Mouse (Mus musculus): ENCODE data around the gene Fau. TPM values are rescaled to one million over a fixed set of nuclear protein-coding genes. Genes with fewer than 3 reads are reported as not detected.

Fau gene
- total and polyA plus RNA-seq, 2 experiments from 2014 or later, result 494 to 625 TPM

DNA sequence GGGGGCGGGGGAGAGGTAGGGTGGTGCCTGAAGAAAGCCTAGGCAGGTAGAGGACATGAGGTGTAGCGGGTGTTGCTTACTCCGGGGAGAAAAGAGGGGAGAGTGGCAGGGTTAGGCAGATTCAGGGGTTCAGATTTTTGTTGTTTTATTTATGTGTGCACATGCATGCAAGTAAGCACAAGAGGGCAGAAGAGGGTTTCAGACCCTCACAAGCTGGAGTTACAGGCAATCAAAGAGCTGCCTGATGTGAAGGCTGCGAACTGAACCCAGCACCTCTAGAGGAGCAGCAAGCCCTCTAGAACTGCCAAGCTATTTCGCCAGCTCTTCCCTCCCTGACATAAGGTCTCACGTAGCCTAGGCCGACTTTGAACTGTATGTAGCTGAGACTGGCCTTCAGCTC lies 41.1 kb upstream of the Fau start:
- peak; percentile 55 for TF ChIP-seq CTCF (IDR thresholded peaks at IDR 0.05)
- no peak overlapping the region for H3K4me3 ChIP-seq (ENCODE audit: low read depth, low read length)
- 51% methylated on average over 7 of the region's 7 CpGs for WGBS
- DNase-seq (ENCODE audit: low spot score) (peak; percentile 49), ATAC-seq (ENCODE audit: low FRiP score) (no peak)
- peak overlapping the region; percentile 88; the same call in 1 of the 2 replicates for H3K4me2 ChIP-seq (ENCODE audit: low read depth, low read length, poor library complexity, severe bottlenecking)
- no peak overlapping the region for H3K9ac ChIP-seq (replicated peaks; ENCODE audit: low read length, poor library complexity, severe bottlenecking)
- peaks cover 5% of the 10 kb centered on the region; the same call in 1 of the 2 replicates for H3K27me3 ChIP-seq (ENCODE audit: insufficient read depth, low read length)
- H3K27ac ChIP-seq (ENCODE audit: low read depth, low read length), result no peak overlapping the region
- no peaks in the 10 kb centered on the region for H3K36me3 ChIP-seq (ENCODE audit: insufficient read depth, low read length)
- H3K9me3 ChIP-seq (ENCODE audit: low read length), result no peaks in the 10 kb centered on the region
- 0 out of 2 replicates have a peak, but pooled peaks cover 7% of the 10 kb centered on the region for H3K4me1 ChIP-seq (ENCODE audit: insufficient read depth, low read length)

DNA sequence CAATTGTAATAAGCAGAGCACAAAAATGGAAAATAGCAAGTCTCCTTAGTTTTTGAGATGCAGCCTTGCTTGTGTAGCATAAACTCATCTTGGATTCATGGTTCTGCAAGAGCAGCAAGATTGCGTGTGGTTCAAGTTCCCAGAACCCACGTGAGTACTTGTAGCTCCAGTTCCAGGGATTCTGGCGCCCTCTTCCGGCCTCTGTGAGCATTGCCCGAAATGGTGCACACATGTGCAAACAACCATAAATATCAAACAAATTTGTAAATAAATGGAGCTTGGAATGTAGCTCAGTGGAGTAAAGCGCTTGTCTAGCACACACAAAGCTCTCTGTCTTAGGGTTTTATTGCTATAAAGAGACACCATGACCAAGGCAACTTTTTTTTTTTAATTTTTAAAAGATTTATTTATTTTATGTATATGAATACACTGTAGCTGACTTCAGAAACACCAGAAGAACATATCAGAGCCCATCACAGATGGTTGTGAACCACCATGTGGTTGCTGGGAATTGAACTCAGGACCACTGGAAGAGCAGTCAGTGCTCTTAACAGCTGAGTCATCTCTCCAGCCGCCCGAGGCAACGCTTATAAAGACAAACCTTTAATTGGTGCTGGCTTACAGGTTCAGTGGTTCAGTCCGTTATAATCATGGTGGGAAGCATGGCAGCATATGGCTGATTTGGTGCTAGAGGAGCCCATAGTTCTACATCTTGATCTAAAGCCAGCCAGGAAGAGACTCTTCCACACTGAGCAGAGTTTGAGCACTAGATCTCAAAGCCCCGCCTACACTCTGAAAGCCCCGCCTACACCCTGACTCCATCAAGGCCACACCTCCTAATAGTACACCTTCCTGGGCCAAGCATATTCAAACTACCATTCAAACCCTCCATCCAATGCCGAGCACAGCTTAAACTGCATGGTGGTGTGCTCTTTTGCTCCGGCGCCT lies 39.2 kb upstream of the Fau start:
- H3K27ac ChIP-seq (ENCODE audit: low read depth, low read length), result no peak overlapping the region
- WGBS, result 34% methylated on average over 15 of the region's 15 CpGs
- peak; percentile 91 for TF ChIP-seq CTCF (IDR thresholded peaks at IDR 0.05)
- no peaks in the 10 kb centered on the region for H3K9me3 ChIP-seq (ENCODE audit: low read length)
- H3K9ac ChIP-seq (replicated peaks; ENCODE audit: low read length, poor library complexity, severe bottlenecking), result no peak overlapping the region
- DNase-seq (ENCODE audit: low spot score), result peak; percentile 90
- ATAC-seq (ENCODE audit: low FRiP score), result no peak
- peaks cover 5% of the 10 kb centered on the region; the same call in 1 of the 2 replicates for H3K27me3 ChIP-seq (ENCODE audit: insufficient read depth, low read length)
- no peak overlapping the region for H3K4me3 ChIP-seq (ENCODE audit: low read depth, low read length)
- H3K4me1 ChIP-seq (ENCODE audit: insufficient read depth, low read length), result 0 out of 2 replicates have a peak, but pooled peaks cover 7% of the 10 kb centered on the region
- H3K4me2 ChIP-seq (ENCODE audit: low read depth, low read length, poor library complexity, severe bottlenecking), result no peak overlapping the region
- H3K36me3 ChIP-seq (ENCODE audit: insufficient read depth, low read length), result no peaks in the 10 kb centered on the region

DNA sequence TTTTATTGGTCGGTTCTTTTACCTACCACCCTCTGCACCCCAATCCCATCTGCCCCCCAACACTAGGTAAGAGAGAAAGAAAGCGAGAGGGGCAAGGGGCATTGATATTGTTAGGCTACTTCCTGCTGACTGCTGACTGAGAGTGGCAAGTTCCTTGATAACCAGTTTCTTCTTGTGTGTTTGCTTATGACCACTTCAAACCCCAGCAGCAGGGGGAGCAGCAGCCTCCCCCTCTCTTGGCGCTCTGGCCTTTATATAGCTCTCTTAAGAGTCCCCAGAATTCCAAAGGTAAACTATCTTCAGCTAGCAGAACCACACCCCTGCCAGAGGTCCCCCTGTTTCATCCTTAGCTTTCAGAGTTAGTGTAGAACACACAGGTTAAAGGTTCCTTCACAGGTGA lies 37.4 kb upstream of the Fau start:
- H3K36me3 ChIP-seq (ENCODE audit: insufficient read depth, low read length), result no peaks in the 10 kb centered on the region
- ATAC-seq (ENCODE audit: low FRiP score), result no peak
- no peak overlapping the region for H3K27ac ChIP-seq (ENCODE audit: low read depth, low read length)
- H3K9ac ChIP-seq (replicated peaks; ENCODE audit: low read length, poor library complexity, severe bottlenecking), result no peak overlapping the region
- H3K4me2 ChIP-seq (ENCODE audit: low read depth, low read length, poor library complexity, severe bottlenecking), result no peak overlapping the region
- H3K4me1 ChIP-seq (ENCODE audit: insufficient read depth, low read length), result 0 out of 2 replicates have a peak, but pooled peaks cover 7% of the 10 kb centered on the region
- H3K4me3 ChIP-seq (ENCODE audit: low read depth, low read length), result no peak overlapping the region
- WGBS, result 59% methylated on average over 3 of the region's 3 CpGs
- H3K27me3 ChIP-seq (ENCODE audit: insufficient read depth, low read length), result peaks cover 5% of the 10 kb centered on the region; the same call in 1 of the 2 replicates
- no peak for TF ChIP-seq CTCF (IDR thresholded peaks at IDR 0.05)
- H3K9me3 ChIP-seq (ENCODE audit: low read length), result no peaks in the 10 kb centered on the region
- no peak for DNase-seq (ENCODE audit: low spot score)

DNA sequence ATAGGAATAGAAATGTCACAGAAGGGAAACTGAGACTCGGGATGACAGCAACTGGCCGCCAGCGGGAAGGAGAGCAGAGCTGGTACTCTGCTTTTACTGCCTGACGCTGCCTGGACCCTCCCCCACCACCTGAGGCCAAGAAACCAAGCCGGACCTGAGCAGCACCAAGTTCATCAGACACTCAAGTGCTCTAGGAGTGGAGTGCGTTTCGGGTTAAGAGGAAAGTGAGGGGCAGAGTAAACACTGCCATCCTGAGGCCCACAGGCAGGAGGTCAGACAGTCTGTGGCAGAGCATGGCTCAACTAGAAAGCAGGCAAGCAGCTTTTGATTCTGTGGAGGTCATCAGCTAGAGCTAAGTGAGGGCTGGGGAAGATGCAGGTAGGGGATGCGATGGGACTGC lies 34.6 kb upstream of the Fau start:
- no peaks in the 10 kb centered on the region for H3K36me3 ChIP-seq (ENCODE audit: insufficient read depth, low read length)
- no peak for ATAC-seq (ENCODE audit: low FRiP score)
- H3K4me2 ChIP-seq (ENCODE audit: low read depth, low read length, poor library complexity, severe bottlenecking), result no peak overlapping the region

DNA sequence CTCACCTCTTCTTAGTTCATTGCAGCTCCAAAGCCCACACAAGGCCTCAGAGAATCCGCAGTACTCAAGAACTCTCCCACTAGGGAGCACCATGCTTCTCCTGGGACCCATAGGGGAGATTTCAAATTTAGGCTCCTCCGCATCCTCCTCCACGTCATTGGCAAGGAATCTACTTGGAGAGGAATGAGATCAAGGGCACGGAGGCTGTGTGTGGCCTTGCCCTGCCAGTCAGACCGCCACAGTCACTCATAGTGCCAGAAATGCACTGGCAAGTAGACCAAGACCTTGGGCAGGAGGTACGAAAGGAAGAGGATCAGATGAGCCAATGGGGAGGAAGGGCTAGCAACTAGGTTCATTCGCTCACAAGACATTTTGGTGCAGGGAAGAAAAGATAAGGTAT lies 33.7 kb upstream of the Fau start:
- Histone ChIP-seq H3K4me3 (ENCODE audit: low read depth, low read length) (no peak overlapping the region), H3K9me3 (ENCODE audit: low read length) (no peaks in the 10 kb centered on the region), H3K4me1 (ENCODE audit: insufficient read depth, low read length) (no peaks in the 10 kb centered on the region), H3K36me3 (ENCODE audit: insufficient read depth, low read length) (no peaks in the 10 kb centered on the region), H3K4me2 (ENCODE audit: low read depth, low read length, poor library complexity, severe bottlenecking) (no peak overlapping the region), H3K27ac (ENCODE audit: low read depth, low read length) (no peak overlapping the region), H3K9ac (replicated peaks; ENCODE audit: low read length, poor library complexity, severe bottlenecking) (no peak overlapping the region), H3K27me3 (ENCODE audit: insufficient read depth, low read length) (no peaks in the 10 kb centered on the region)
- 82% methylated on average over 7 of the region's 7 CpGs for WGBS
- DNase-seq (ENCODE audit: low spot score), result no peak
- no peak for ATAC-seq (ENCODE audit: low FRiP score)
- TF ChIP-seq CTCF (IDR thresholded peaks at IDR 0.05), result no peak

More for the DNA sequence above, 34.6 kb upstream of the Fau start:
- 72% methylated on average over 8 of the region's 8 CpGs for WGBS
- no peak overlapping the region for H3K27ac ChIP-seq (ENCODE audit: low read depth, low read length)
- no peak overlapping the region for H3K4me3 ChIP-seq (ENCODE audit: low read depth, low read length)
- DNase-seq (ENCODE audit: low spot score), result no peak
- no peaks in the 10 kb centered on the region for H3K9me3 ChIP-seq (ENCODE audit: low read length)
- H3K27me3 ChIP-seq (ENCODE audit: insufficient read depth, low read length), result no peaks in the 10 kb centered on the region
- no peaks in the 10 kb centered on the region for H3K4me1 ChIP-seq (ENCODE audit: insufficient read depth, low read length)
- no peak overlapping the region for H3K9ac ChIP-seq (replicated peaks; ENCODE audit: low read length, poor library complexity, severe bottlenecking)
- TF ChIP-seq CTCF (IDR thresholded peaks at IDR 0.05), result no peak

DNA sequence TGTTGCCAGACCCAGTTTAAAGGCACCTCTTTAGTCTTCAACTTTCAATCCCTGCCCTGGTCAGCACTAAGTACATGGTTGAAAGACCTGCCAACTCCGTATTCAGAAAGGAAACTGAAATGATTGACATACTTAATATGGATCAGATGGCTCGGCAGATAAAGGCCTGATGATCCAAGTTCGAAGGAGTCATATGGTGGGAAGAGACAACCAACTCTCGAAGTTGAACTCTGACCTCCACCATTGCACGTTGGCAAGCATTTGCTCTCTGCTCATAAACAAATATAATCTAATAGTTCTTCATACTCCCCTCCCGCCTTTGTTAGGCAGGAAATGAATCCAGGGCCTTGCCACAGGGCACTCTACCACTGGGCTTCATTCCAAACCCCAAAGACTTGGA lies 28.7 kb upstream of the Fau start:
- no peak overlapping the region for H3K27ac ChIP-seq (ENCODE audit: low read depth, low read length)
- H3K4me3 ChIP-seq (ENCODE audit: low read depth, low read length), result no peak overlapping the region
- no peak for ATAC-seq (ENCODE audit: low FRiP score)
- no peaks in the 10 kb centered on the region for H3K4me1 ChIP-seq (ENCODE audit: insufficient read depth, low read length)
- no peak for DNase-seq (ENCODE audit: low spot score)
- H3K9me3 ChIP-seq (ENCODE audit: low read length), result no peaks in the 10 kb centered on the region
- no peak overlapping the region for H3K4me2 ChIP-seq (ENCODE audit: low read depth, low read length, poor library complexity, severe bottlenecking)
- no peak overlapping the region for H3K9ac ChIP-seq (replicated peaks; ENCODE audit: low read length, poor library complexity, severe bottlenecking)
- no peaks in the 10 kb centered on the region for H3K36me3 ChIP-seq (ENCODE audit: insufficient read depth, low read length)
- H3K27me3 ChIP-seq (ENCODE audit: insufficient read depth, low read length), result no peaks in the 10 kb centered on the region
- no peak for TF ChIP-seq CTCF (IDR thresholded peaks at IDR 0.05)
- WGBS, result 88% methylated on average over 6 of the region's 6 CpGs

Data from midbrain, postnatal 0 days (tissue).